Mouse (Mus musculus) megakaryocyte, adult 5-6 weeks (primary cell): ENCODE results near the gene Rspo3. TPM values are rescaled to one million over a fixed set of nuclear protein-coding genes. Genes with fewer than 3 reads are reported as not detected.

Source experiments
- ATAC-seq: 2 replicates; pipeline ENCODE4 v1.8.0; 2016; ENCODE audit warnings: mild to moderate bottlenecking, inconsistent platforms; ENCODE audit not compliant: poor library complexity, severe bottlenecking
- total RNA-seq, 2 experiments: library from RNA; stranded (forward) in 1 of 2; stranded (reverse) in 1 of 2; fragments of 153-499, 151-499 nt in 1 of 2; fragments of 221-1000, 200-1000 nt in 1 of 2; gene quantifications; 2 replicates each; pipeline versions ENCODE4 v1.2.3 to v1.2.4; 2015 to 2017

Rspo3 gene
- total RNA-seq, 2 experiments from 2014 or later = 0.18 TPM; not detected in 1

- no peak for ATAC-seq
Measured at GRCm38 (mm10) chr10:29441297-29441696, 94.4 kb downstream of the Rspo3 start.

GRCm38 (mm10) chr10:29432935-29433453, 102.7 kb downstream of the Rspo3 start:
- no peak for ATAC-seq

- ATAC-seq = no peak
Measured at GRCm38 (mm10) chr10:29426660-29427059, 109.0 kb downstream of the Rspo3 start.

- ATAC-seq = no peak
Measured at GRCm38 (mm10) chr10:29424571-29424970, 111.1 kb downstream of the Rspo3 start.

GRCm38 (mm10) chr10:29414361-29414760, 121.3 kb downstream of the Rspo3 start:
- ATAC-seq = no peak

- no peak for ATAC-seq
Measured at GRCm38 (mm10) chr10:29402656-29403268, 132.9 kb downstream of the Rspo3 start.

Other genes with a start within 250 kb of the Rspo3 start
- 5.4 and 5.5 TPM in 2 replicates for gene Echdc1, start 222.7 kb downstream of the Rspo3 start, total RNA-seq (2015)
- 8.9 and 9.7 TPM in 2 replicates for gene Echdc1, start 222.7 kb downstream of the Rspo3 start, total RNA-seq (2017)
- gene Rnf146, start 173.4 kb downstream of the Rspo3 start, total RNA-seq (2015) = 33.1 and 36.4 TPM in 2 replicates
- gene Rnf146, start 173.4 kb downstream of the Rspo3 start, total RNA-seq (2017) = 49.4 and 50.1 TPM in 2 replicates